Mouse (Mus musculus): ENCODE results near the gene Uaca. TPM values are rescaled to one million over a fixed set of nuclear protein-coding genes. Genes with fewer than 3 reads are reported as not detected.

The Uaca gene
- 2.1 TPM for polyA plus RNA-seq (2014; fragmentation: Illumina TruSeq; extraction: RNeasy Lipid Tissue Mini Kit (QIAGEN cat#74804); ENCODE audit: low read depth, low replicate concordance)

DNA sequence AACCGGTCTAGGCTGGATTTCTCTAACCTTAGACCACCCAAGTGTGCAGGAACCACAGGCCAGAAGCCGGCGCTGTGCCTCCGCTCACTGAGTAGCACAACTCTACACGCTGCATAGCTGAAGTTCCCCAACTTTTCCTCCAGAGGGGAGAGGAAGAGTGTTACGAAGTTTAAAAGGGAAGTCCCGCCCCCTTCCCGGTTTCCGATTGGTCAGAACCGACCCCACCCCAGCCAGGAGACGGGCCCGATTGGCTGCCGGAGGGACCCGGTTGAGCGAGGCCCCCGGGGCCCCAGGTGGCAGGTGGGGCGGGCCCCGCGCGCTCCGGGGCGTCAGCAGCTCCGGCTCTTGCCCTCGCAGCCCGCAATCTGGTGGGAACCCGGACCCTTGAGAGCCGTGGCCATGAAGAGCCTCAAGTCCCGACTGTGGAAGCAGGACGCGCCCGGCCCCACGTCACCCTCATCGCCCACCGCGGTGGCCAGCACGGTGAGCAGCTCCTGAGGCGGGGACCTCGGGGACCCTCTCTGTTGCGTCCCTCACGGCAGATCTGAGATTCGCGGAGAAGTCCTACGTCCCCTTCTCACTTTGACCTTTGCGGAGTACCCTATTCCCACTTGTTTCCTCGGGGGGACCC, at the start of gene Uaca:
TSS of gene Uaca (plus strand) at position 333 of the 631 bp plus-strand sequence.

Other genes starting within 250 kb of the Uaca start
- gene Lrrc49, start 106.4 kb upstream of the Uaca start, polyA plus RNA-seq (2014; fragmentation: Illumina TruSeq; extraction: RNeasy Lipid Tissue Mini Kit (QIAGEN cat#74804); ENCODE audit: low read depth, low replicate concordance): 0.90 TPM
- gene Larp6, start 81.6 kb upstream of the Uaca start, polyA plus RNA-seq (2014; fragmentation: Illumina TruSeq; extraction: RNeasy Lipid Tissue Mini Kit (QIAGEN cat#74804); ENCODE audit: low read depth, low replicate concordance): not detected

All from liver, adult 10 weeks (tissue).